Mouse (Mus musculus): ENCODE measurements at regions not wholly inside any gene's neighbourhood (a gene's known extent, or its start where the extent isn't known, plus 50 kb on each side); places are given as distances from the start of the nearest gene placed in this dataset.
"Not testable (repeated sequence)": the region's sequence is repeated elsewhere in the genome, so short reads cannot be mapped to it uniquely, and the experiment has no call there.

GRCm38 (mm10) chr3:31603237-31603636 lies 293.1 kb upstream of the Slc7a14 start:
- peak; percentile 78 to 96 for DNase-seq (ENCODE audit: extremely low spot score in 1 of 2, low spot score in 1 of 2)

- not testable (repeated sequence) for DNase-seq (ENCODE audit: extremely low spot score in 1 of 2, low spot score in 1 of 2)
Measured at GRCm38 (mm10) chr3:31596581-31596980, 286.4 kb upstream of the Slc7a14 start.

- DNase-seq (ENCODE audit: extremely low spot score in 1 of 2, low spot score in 1 of 2), result peak in 1 of 2 experiments; percentile 44
Measured at GRCm38 (mm10) chr3:31585971-31586370, 275.8 kb upstream of the Slc7a14 start.

- DNase-seq (ENCODE audit: extremely low spot score in 1 of 2, low spot score in 1 of 2), result no peak
Measured at GRCm38 (mm10) chr3:31573849-31574248, 263.7 kb upstream of the Slc7a14 start.

All from layer of hippocampus, postnatal 25 days (tissue).